Mouse (Mus musculus) CH12.LX (cell line): ENCODE results near the gene Slc9c1. TPM values are rescaled to one million over a fixed set of nuclear protein-coding genes. Genes with fewer than 3 reads are reported as not detected.

Experiments used
- DNase-seq: peaks from one replicate; pipeline ENCODE4 v3.0.0-alpha.2; 2013; ENCODE audit errors: extremely low read depth
- H3K27ac ChIP-seq: 2 replicates; pipeline ENCODE4 v1.5.1; 2012; ENCODE audit warnings: low read depth, mild to moderate bottlenecking, control low read depth, moderate library complexity; ENCODE audit not compliant: insufficient read depth
- H3K27me3 ChIP-seq: replicated peaks from 2 replicates; pipeline ENCODE3; 2012; ENCODE audit warnings: inconsistent platforms
- H3K36me3 ChIP-seq, 2 experiments: replicated peaks in 1 of 2; 2 replicates each; pipeline versions ENCODE3 to v1.6.1; 2012; ENCODE audit warnings: inconsistent platforms in 1 of 2, low read length in 1 of 2, mild to moderate bottlenecking in 1 of 2, mixed read lengths in 1 of 2, moderate library complexity in 1 of 2; ENCODE audit not compliant: control insufficient read depth in 1 of 2, insufficient read depth in 1 of 2
- H3K4me1 ChIP-seq, 2 experiments: 2 replicates each; pipeline ENCODE4 v1.6.1; 2012; ENCODE audit warnings: inconsistent platforms in 1 of 2, moderate library complexity in 1 of 2; ENCODE audit not compliant: insufficient read depth in 2 of 2, control insufficient read depth in 1 of 2
- H3K4me2 ChIP-seq: 2 replicates; pipeline ENCODE4 v1.6.1; 2012; ENCODE audit warnings: low read depth, mild to moderate bottlenecking, control low read depth; ENCODE audit not compliant: poor library complexity, insufficient read depth, severe bottlenecking
- H3K4me3 ChIP-seq, 3 experiments: fragments of 150-350 bp in 1 of 3; sonication (generic) in 1 of 3; replicated peaks in 1 of 3; 2 replicates each; pipeline versions ENCODE3 to v1.5.1; 2011 to 2012; ENCODE audit warnings: low read depth in 2 of 3, low read length in 2 of 3, mild to moderate bottlenecking in 2 of 3, moderate library complexity in 2 of 3, control low read depth in 1 of 3, improper control_type of control experiment in 1 of 3, inconsistent platforms in 1 of 3, mixed read lengths in 1 of 3; ENCODE audit not compliant: poor library complexity in 1 of 3
- H3K79me2 ChIP-seq: replicated peaks from 2 replicates; pipeline ENCODE4 v1.6.1; 2012; ENCODE audit warnings: mild to moderate bottlenecking, moderate library complexity; ENCODE audit not compliant: control insufficient read depth, poor library complexity, insufficient read depth, severe bottlenecking; ENCODE audit errors: extremely low read depth
- H3K9ac ChIP-seq: 2 replicates; pipeline ENCODE4 v1.6.1; 2012; ENCODE audit warnings: low read depth, mild to moderate bottlenecking, control low read depth, moderate library complexity; ENCODE audit not compliant: insufficient read depth
- H3K9me3 ChIP-seq: replicated peaks from 2 replicates; pipeline ENCODE3; 2012; ENCODE audit warnings: low read length, inconsistent platforms, mixed read lengths
- BHLHE40 ChIP-seq: IDR thresholded peaks from 2 replicates; pipeline ENCODE4 v1.6.1; 2011; ENCODE audit warnings: mild to moderate bottlenecking, low read depth, low read length, improper control_type of control experiment
- CHD2 ChIP-seq: IDR thresholded peaks from 2 replicates; pipeline ENCODE4 v1.6.1; 2011; ENCODE audit warnings: low read length, improper control_type of control experiment
- E2F4 ChIP-seq: IDR thresholded peaks from 2 replicates; pipeline ENCODE4 v1.6.1; 2011; ENCODE audit warnings: low read depth, low read length, improper control_type of control experiment; ENCODE audit not compliant: insufficient replicate concordance
- ELF1 ChIP-seq: IDR thresholded peaks from 2 replicates; pipeline ENCODE4 v1.6.1; 2014; ENCODE audit warnings: low read depth, mild to moderate bottlenecking, inconsistent platforms, low read length, improper control_type of control experiment
- EP300 ChIP-seq: IDR thresholded peaks from 2 replicates; pipeline ENCODE4 v1.6.1; 2011; ENCODE audit warnings: low read length, improper control_type of control experiment
- IRF4 ChIP-seq: IDR thresholded peaks from 2 replicates; pipeline ENCODE4 v1.6.1; 2014; ENCODE audit warnings: low read depth, mild to moderate bottlenecking, inconsistent platforms, low read length, improper control_type of control experiment
- MAFK ChIP-seq: IDR thresholded peaks from 2 replicates; pipeline ENCODE4 v1.6.1; 2011; ENCODE audit warnings: low read length, improper control_type of control experiment; ENCODE audit not compliant: insufficient replicate concordance
- MAZ ChIP-seq: IDR thresholded peaks from 2 replicates; pipeline ENCODE4 v1.6.1; 2012; ENCODE audit warnings: low read depth, mild to moderate bottlenecking, inconsistent platforms, low read length, improper control_type of control experiment, moderate library complexity
- MXI1 ChIP-seq: IDR thresholded peaks from 2 replicates; pipeline ENCODE4 v1.6.1; 2011; ENCODE audit warnings: mild to moderate bottlenecking, low read depth, low read length, improper control_type of control experiment
- MYC ChIP-seq: IDR thresholded peaks from 2 replicates; pipeline ENCODE4 v1.6.1; 2011; ENCODE audit warnings: low read depth, mild to moderate bottlenecking, improper control_type of control experiment, low read length
- POLR2AphosphoS2 ChIP-seq: IDR thresholded peaks from 2 replicates; pipeline ENCODE4 v1.6.1; 2011; ENCODE audit warnings: low read depth, low read length, improper control_type of control experiment
- RCOR1 ChIP-seq: conservative IDR thresholded peaks from 2 replicates; pipeline ENCODE4 v1.6.1; 2012; ENCODE audit warnings: low read depth, mild to moderate bottlenecking, inconsistent platforms, low read length, improper control_type of control experiment
- TCF12 ChIP-seq: IDR thresholded peaks from 2 replicates; pipeline ENCODE4 v1.6.1; 2014; ENCODE audit warnings: low read depth, mild to moderate bottlenecking, inconsistent platforms, low read length, improper control_type of control experiment
- ZKSCAN1 ChIP-seq: IDR thresholded peaks from 2 replicates; pipeline ENCODE4 v1.6.1; 2012; ENCODE audit warnings: low read depth, inconsistent platforms, low read length, improper control_type of control experiment, borderline replicate concordance
- ZMIZ1 ChIP-seq: IDR thresholded peaks from 2 replicates; pipeline ENCODE4 v1.6.1; 2012; ENCODE audit warnings: low read depth, mild to moderate bottlenecking, inconsistent platforms, low read length, improper control_type of control experiment
- ZNF384 ChIP-seq: IDR thresholded peaks from 2 replicates; pipeline ENCODE4 v1.6.1; 2012; ENCODE audit warnings: low read depth, low read length, improper control_type of control experiment, inconsistent platforms
- dilution Hi-C: fragments of 300-500 bp; cut with MboI; formaldehyde crosslinking; loops from 2 replicates; pipeline ENCODE4 v1.14.3; 2020; ENCODE audit warnings: low sequenced_read_pairs; ENCODE audit not compliant: extremely low pct_unique_long_range_greater_than_20kb, extremely low pct_ligation_motif_present
- in situ Hi-C: fragments of 300-500 bp; cut with MboI; formaldehyde crosslinking; loops from 3 replicates; pipeline ENCODE4 v1.14.3; 2019; ENCODE audit warnings: low sequenced_read_pairs, low pct_ligation_motif_present, low pct_unique_long_range_greater_than_20kb, mixed read lengths
- polyA plus RNA-seq: library from polyadenylated mRNA; unstranded; fragments of >175 nt; gene quantifications from 2 replicates; pipeline ENCODE4 v1.2.1, GENCODE M21; 2012; ENCODE audit warnings: low read depth; ENCODE audit not compliant: insufficient read length
- total RNA-seq, 2 experiments: library from RNA; depleted of rRNA; stranded (reverse); fragments of 300-350 nt in 1 of 2; fragments of >200 nt in 1 of 2; gene quantifications; 2 replicates each; pipeline ENCODE4 v1.2.3; 2012 to 2014

Slc9c1 gene
- total and polyA plus RNA-seq, 3 experiments = not detected

- no peak for TF ChIP-seq MAZ
- TF ChIP-seq EP300 = no peak
- TF ChIP-seq ZMIZ1 = no peak
- TF ChIP-seq RCOR1 = no peak
- TF ChIP-seq CHD2 = no peak
- no peak for TF ChIP-seq MYC
- in situ Hi-C loops (loop anchor here (25.0 kb wide), 1 partner anchor 328 kb away; no protein-coding TSS in a partner anchor), dilution Hi-C loops (no loop called here)
- DNase-seq = no peak
- Histone ChIP-seq H3K27ac (no peak overlapping the region), H3K79me2 (no peaks in the 10 kb centered on the region), H3K36me3 (no peaks in the 10 kb centered on the region), H3K9ac (no peak overlapping the region), H3K4me1 (peaks cover 0 to 8% of the 10 kb centered on the region in 2 experiments; a peak in 2 of 4 replicates), H3K4me3 (no peak overlapping the region), H3K4me2 (no peak overlapping the region), H3K27me3 (no peaks in the 10 kb centered on the region), H3K9me3 (peaks cover 2% of the 10 kb centered on the region)
Observed at GRCm38 (mm10) chr16:45640070-45640762, 105.1 kb downstream of the Slc9c1 start.

GRCm38 (mm10) chr16:45641301-45641700 is 106.2 kb downstream of the Slc9c1 start:
- Histone ChIP-seq H3K9me3 (peaks cover 2% of the 10 kb centered on the region), H3K9ac (no peak overlapping the region), H3K36me3 (no peaks in the 10 kb centered on the region), H3K4me1 (peaks cover under 1 to 9% of the 10 kb centered on the region in 2 experiments; a peak in 2 of 4 replicates), H3K27ac (no peak overlapping the region), H3K27me3 (no peaks in the 10 kb centered on the region), H3K4me3 (no peak overlapping the region), H3K4me2 (no peak overlapping the region), H3K79me2 (no peaks in the 10 kb centered on the region)
- no peak for TF ChIP-seq CHD2
- TF ChIP-seq TCF12 = no peak
- no peak for TF ChIP-seq MXI1
- no peak for TF ChIP-seq ELF1
- TF ChIP-seq MAFK = no peak
- no peak for TF ChIP-seq ZKSCAN1
- TF ChIP-seq E2F4 = no peak
- no peak for TF ChIP-seq POLR2AphosphoS2
- TF ChIP-seq BHLHE40 = no peak
- no peak for TF ChIP-seq ZNF384
- no peak for TF ChIP-seq IRF4
- in situ Hi-C loops = loop anchor here (25.0 kb wide), 1 partner anchor 329 kb away; no protein-coding TSS in a partner anchor
- dilution Hi-C loops = no loop called here
- DNase-seq = no peak
